In genomic region chr12:25098561-25099312, GRCm38 (mm10) we compare ENCODE assay signal across 8 mouse cellular contexts. TPM values are rescaled to one million over a fixed set of nuclear protein-coding genes. Genes with fewer than 3 reads are reported as not detected.
A peak's percentile ranks its signal among the peaks of the same experiment; 100 is the strongest.
DNase-seq lines count a peak whose midpoint lies in the region; ATAC-seq and TF ChIP-seq lines count a peak whose summit lies in the region.

No protein-coding gene starts in this region.

- DNase-seq in MEL-GATA-1-ER (ENCODE audit: extremely low read depth, low read depth) = peak; percentile 36
- peak; percentile 85 to 89 for DNase-seq in cerebellum, adult 2 months
- peak; percentile 81 to 92 for DNase-seq in frontal cortex, adult 2 months (ENCODE audit: extremely low spot score in 1 of 2, low spot score in 1 of 2)
- DNase-seq in layer of hippocampus, postnatal 14 days (ENCODE audit: low spot score in 2 of 2) = peak; percentile 86 to 93
- peak; percentile 96 for DNase-seq in lung, postnatal 10 days
- DNase-seq in retina, embryonic 14.5 days (ENCODE audit: low spot score) = peak; percentile 96
- DNase-seq in thymus, postnatal 4 days = peak; percentile 73

- peak; percentile 77 for ATAC-seq in hindbrain, embryonic 12.5 days (ENCODE audit: low FRiP score)

- H3K36me3 ChIP-seq in hindbrain, embryonic 12.5 days = no peaks in the 10 kb centered on the region

- no peak for TF ChIP-seq CTCF in cerebellum, adult 2 months (IDR thresholded peaks at IDR 0.05; ENCODE audit: borderline replicate concordance, insufficient read depth, low read depth, low read length)

- peaks cover 3% of the 10 kb centered on the region; the same call in 1 of the 2 replicates for H3K27me3 ChIP-seq in cerebellum, adult 2 months (ENCODE audit: control insufficient read depth, insufficient read depth, low read length)
- 0 out of 2 replicates have a peak, but pooled peaks cover under 1% of the 10 kb centered on the region for H3K27me3 ChIP-seq in hindbrain, embryonic 12.5 days

- peaks cover 2% of the 10 kb centered on the region; the same call in 1 of the 2 replicates for H3K4me1 ChIP-seq in cerebellum, adult 2 months (ENCODE audit: control insufficient read depth, insufficient read depth, low read length)
- H3K4me1 ChIP-seq in hindbrain, embryonic 12.5 days = peaks cover 36% of the 10 kb centered on the region

- peak overlapping the region; percentile 97 for H3K4me2 ChIP-seq in hindbrain, embryonic 12.5 days (replicated peaks)

- H3K4me3 ChIP-seq in cerebellum, adult 2 months (replicated peaks; ENCODE audit: insufficient read depth, low read depth, low read length) = peak overlapping the region; percentile 69
- peak overlapping the region; percentile 47 for H3K4me3 ChIP-seq in hindbrain, embryonic 12.5 days

- no peaks in the 10 kb centered on the region for H3K9me3 ChIP-seq in hindbrain, embryonic 12.5 days (replicated peaks)

- 0 out of 2 replicates have a peak, but pooled peaks have one; percentile 12 for TF ChIP-seq POLR2A in cerebellum, adult 2 months (IDR thresholded peaks at IDR 0.05; ENCODE audit: borderline replicate concordance, insufficient read depth, low read length)

- WGBS in cerebellum, adult 2 months = under 1% methylated on average over 61 of the region's 61 CpGs
- WGBS in hindbrain, embryonic 12.5 days = under 1% methylated on average over 61 of the region's 61 CpGs

- peak overlapping the region; percentile 74 for H3K9ac ChIP-seq in hindbrain, embryonic 12.5 days

- peak overlapping the region; percentile 51; the same call in 1 of the 2 replicates for H3K27ac ChIP-seq in cerebellum, adult 2 months (ENCODE audit: insufficient read depth, low read length)
- H3K27ac ChIP-seq in hindbrain, embryonic 12.5 days = peak overlapping the region; percentile 92

RNA-seq across cellular contexts. Expression of gene Id2, which starts 1.8 kb away (rescaled TPM):
- polyA plus RNA-seq in cerebellum, adult 2 months (2012; rRNA removed) = 213 and 257 TPM in 2 replicates
- polyA plus RNA-seq in frontal cortex, adult 2 months (2012; rRNA removed) = 188 and 189 TPM in 2 replicates
- 321 and 332 TPM in 2 replicates for polyA plus RNA-seq in hindbrain, embryonic 12.5 days (2016; fragmentation: Nextera tagmentation; extraction: Ambion mirVana)
- total RNA-seq in layer of hippocampus, postnatal 14 days (2021) = 100 to 1,000 TPM; 101 to 108 TPM

Comparison
In these comparisons a context has a peak if more than half of its experiments do, and no peak if none do; other contexts are left out.
1. Peak in every context shown above with its lines: DNase-seq, ATAC-seq, H3K4me3 ChIP-seq and H3K27ac ChIP-seq.
2. DNase-seq: peak in every context shown above with its lines; median percentile 96 in lung, postnatal 10 days; 96 in retina, embryonic 14.5 days; 90 in layer of hippocampus, postnatal 14 days; 87 in cerebellum, adult 2 months; 86 in frontal cortex, adult 2 months; 73 in thymus, postnatal 4 days; 36 in MEL-GATA-1-ER.